Mouse (Mus musculus) hindbrain, embryonic 11.5 days (tissue): ENCODE data around the gene Scn10a. TPM values are rescaled to one million over a fixed set of nuclear protein-coding genes. Genes with fewer than 3 reads are reported as not detected.

Experiments used
- ATAC-seq: fragments of 200-750 bp; cut with Nextera tagmentation; 2 replicates; pipeline ENCODE4 v1.8.0; 2017; ENCODE audit warnings: mild to moderate bottlenecking, moderate TSS enrichment, moderate library complexity; ENCODE audit not compliant: low FRiP score
- DNase-seq: peaks from one replicate; pipeline ENCODE4 v3.0.0-alpha.2; 2015; ENCODE audit warnings: low spot score
- H3K27ac ChIP-seq: fragments of 300-500 bp; sonication (generic); 2 replicates; pipeline ENCODE4 v1.5.1; 2014; ENCODE audit warnings: mild to moderate bottlenecking, low read depth, low read length
- H3K27me3 ChIP-seq: fragments of 300-500 bp; sonication (generic); 2 replicates; pipeline ENCODE4 v1.6.1; 2014; ENCODE audit warnings: mild to moderate bottlenecking, low read length, moderate library complexity, mixed read lengths; ENCODE audit not compliant: control insufficient read depth, insufficient read depth
- H3K36me3 ChIP-seq: fragments of 300-500 bp; sonication (generic); 2 replicates; pipeline ENCODE4 v1.6.1; 2014; ENCODE audit warnings: mild to moderate bottlenecking, low read length, moderate library complexity, mixed read lengths; ENCODE audit not compliant: control insufficient read depth, insufficient read depth
- H3K4me1 ChIP-seq: fragments of 300-500 bp; sonication (generic); replicated peaks from 2 replicates; pipeline ENCODE4 v1.6.1; 2014; ENCODE audit warnings: low read length, mixed read lengths; ENCODE audit not compliant: control insufficient read depth, insufficient read depth
- H3K4me2 ChIP-seq: fragments of 300-500 bp; sonication (generic); replicated peaks from 2 replicates; pipeline ENCODE4 v1.6.1; 2014; ENCODE audit warnings: mild to moderate bottlenecking, low read depth, low read length
- H3K4me3 ChIP-seq: fragments of 300-500 bp; sonication (generic); 2 replicates; pipeline ENCODE4 v1.5.1; 2014; ENCODE audit warnings: low read depth, low read length
- H3K9ac ChIP-seq: fragments of 300-500 bp; sonication (generic); 2 replicates; pipeline ENCODE4 v1.6.1; 2014; ENCODE audit warnings: low read depth, low read length
- H3K9me3 ChIP-seq: fragments of 300-500 bp; sonication (generic); 2 replicates; pipeline ENCODE4 v1.6.1; 2016; ENCODE audit warnings: low read length; ENCODE audit not compliant: control insufficient read depth
- WGBS: fragments of 180-500 bp; shearing (Covaris S2); extraction: QIAGEN DNeasy Blood & Tissue Kit; methylation state at CpG from one replicate; pipeline ENCODE4 v1.1.7; 2014; 5-methylcytosine and 5-hydroxymethylcytosine counted together
- polyA plus RNA-seq: library from polyadenylated mRNA; unstranded; fragments of >200 nt; fragmentation: Nextera tagmentation; extraction: Ambion mirVana; gene quantifications from 2 replicates; pipeline ENCODE4 v1.2.1, GENCODE M21; 2014

Gene Scn10a
- polyA plus RNA-seq, 1 experiment from 2014 or later, result 0.26 TPM

DNA sequence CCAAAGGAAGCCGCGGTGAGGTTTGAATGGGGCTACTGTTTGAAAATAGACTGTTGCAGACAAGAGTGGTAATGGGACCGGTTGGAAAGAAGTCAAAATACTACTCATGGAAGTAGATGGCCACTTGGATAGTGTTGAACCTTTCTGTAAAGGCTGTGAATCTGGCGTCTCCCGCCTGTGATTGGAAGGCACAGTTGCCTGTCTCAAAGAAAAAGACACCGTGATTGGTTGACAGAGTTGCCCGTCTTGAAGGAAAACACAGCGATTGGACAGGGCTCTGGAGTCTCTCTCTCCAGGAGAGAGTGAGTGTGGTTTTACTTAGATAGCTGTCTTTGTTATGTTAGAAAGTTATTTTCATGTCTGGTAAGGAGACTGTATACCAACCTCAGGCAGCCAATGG is 121.8 kb downstream of the Scn10a start:
- ATAC-seq (no peak), DNase-seq (no peak)
- Histone ChIP-seq H3K9me3 (no peaks in the 10 kb centered on the region), H3K4me1 (no peaks in the 10 kb centered on the region), H3K27me3 (no peaks in the 10 kb centered on the region), H3K4me3 (no peak overlapping the region), H3K9ac (no peak overlapping the region), H3K4me2 (no peak overlapping the region), H3K36me3 (no peaks in the 10 kb centered on the region), H3K27ac (no peak overlapping the region)
- WGBS, result 71% methylated on average over 8 of the region's 8 CpGs

DNA sequence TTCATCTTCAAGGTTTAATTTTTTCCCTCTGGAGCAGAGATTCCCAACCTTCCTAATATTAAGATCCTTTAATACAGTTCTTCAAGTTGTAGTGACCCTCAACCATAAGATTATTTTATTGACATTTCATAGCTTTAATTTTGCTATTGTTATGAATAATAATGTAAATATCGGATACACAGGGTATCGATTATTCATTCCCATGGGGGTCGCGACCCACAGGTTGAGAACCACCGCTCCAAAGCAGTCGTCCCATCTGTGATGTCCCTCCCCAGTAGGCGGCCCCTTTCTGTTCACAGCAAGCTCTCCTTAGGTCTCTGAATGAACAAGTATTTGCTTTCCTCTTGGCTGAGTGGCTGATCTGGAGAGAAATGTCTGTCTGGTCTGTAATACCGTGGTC is 129.5 kb downstream of the Scn10a start:
- no peak overlapping the region for H3K27ac ChIP-seq
- H3K9ac ChIP-seq, result no peak overlapping the region
- no peaks in the 10 kb centered on the region for H3K36me3 ChIP-seq
- H3K4me2 ChIP-seq, result no peak overlapping the region
- peaks cover 2% of the 10 kb centered on the region; the same call in 1 of the 2 replicates for H3K27me3 ChIP-seq
- 90% methylated on average over 8 of the region's 8 CpGs for WGBS
- ATAC-seq, result no peak
- H3K4me1 ChIP-seq, result peaks cover 2% of the 10 kb centered on the region; the same call in 1 of the 2 replicates
- no peaks in the 10 kb centered on the region for H3K9me3 ChIP-seq
- no peak overlapping the region for H3K4me3 ChIP-seq
- no peak for DNase-seq

DNA sequence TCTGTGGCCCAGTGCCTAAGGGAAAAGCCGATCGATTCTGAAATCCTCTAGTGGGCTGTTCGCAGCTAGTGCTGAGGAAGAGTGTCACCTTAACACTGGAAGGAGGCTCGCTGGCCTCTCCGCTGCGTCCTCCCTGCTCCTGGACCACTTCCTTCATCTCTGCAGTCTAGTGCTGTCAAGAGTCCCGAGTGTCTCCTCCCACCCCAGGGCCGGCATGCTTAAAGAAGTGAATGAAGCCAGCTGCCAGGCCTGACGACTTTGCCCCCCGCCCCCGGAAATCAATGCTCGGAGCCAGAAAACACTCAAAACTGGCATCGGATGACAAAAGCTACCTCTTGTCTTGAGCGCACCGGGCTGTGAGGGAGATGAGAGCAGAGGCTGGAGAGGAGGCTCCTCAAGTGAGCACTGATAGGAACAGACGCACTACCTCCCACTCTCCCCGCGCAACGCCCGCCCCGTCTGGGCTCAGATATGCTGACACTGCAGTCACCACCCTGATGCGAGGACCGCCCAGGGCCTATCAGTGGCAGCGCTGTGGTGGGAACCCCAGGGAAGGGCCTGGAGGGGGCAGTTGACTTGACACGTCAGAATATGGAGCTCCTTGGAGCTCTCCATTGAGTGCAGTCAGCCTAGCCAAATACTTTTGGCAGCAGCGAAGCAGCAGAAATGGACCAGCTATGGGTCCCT is 130.2 kb downstream of the Scn10a start:
- WGBS, result 36% methylated on average over 26 of the region's 26 CpGs
- H3K4me2 ChIP-seq, result no peak overlapping the region; the same call in 1 of the 2 replicates

DNA sequence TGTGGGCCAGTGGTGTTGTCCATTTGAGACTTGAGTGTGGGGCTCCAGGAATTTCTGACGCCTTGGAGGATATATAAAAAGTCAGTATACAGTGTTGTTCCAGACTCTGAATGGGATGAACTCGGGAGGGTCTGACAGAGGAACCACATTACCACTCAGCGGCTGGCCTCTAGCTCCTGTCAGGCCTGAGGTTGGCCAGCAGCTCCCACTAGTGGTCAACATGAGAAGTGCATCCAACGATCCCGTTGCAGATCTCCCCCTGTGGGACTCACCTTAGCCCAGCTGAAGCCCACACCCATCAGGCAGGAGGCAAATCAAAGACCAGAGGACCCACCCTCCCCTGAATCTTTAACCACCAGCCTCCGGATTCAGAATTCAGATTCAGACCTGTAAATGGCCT is 138.5 kb downstream of the Scn10a start:
- DNase-seq, result peak; percentile 89
- ATAC-seq, result 0 out of 2 replicates have a peak, but pooled peaks have one; percentile 32
- Histone ChIP-seq H3K27ac (no peak overlapping the region), H3K9ac (no peak overlapping the region), H3K9me3 (no peaks in the 10 kb centered on the region), H3K36me3 (no peaks in the 10 kb centered on the region), H3K4me3 (no peak overlapping the region), H3K27me3 (peaks cover 51% of the 10 kb centered on the region), H3K4me1 (peaks cover 11% of the 10 kb centered on the region; the same call in 1 of the 2 replicates), H3K4me2 (no peak overlapping the region)
- WGBS, result under 1% methylated on average over 6 of the region's 6 CpGs

More for the DNA sequence above, 130.2 kb downstream of the Scn10a start:
- Histone ChIP-seq H3K4me1 (peaks cover 2% of the 10 kb centered on the region; the same call in 1 of the 2 replicates), H3K4me3 (no peak overlapping the region), H3K36me3 (no peaks in the 10 kb centered on the region), H3K9me3 (no peaks in the 10 kb centered on the region), H3K27me3 (peaks cover 2% of the 10 kb centered on the region; the same call in 1 of the 2 replicates), H3K27ac (no peak overlapping the region), H3K9ac (no peak overlapping the region)
- ATAC-seq (no peak), DNase-seq (no peak)

DNA sequence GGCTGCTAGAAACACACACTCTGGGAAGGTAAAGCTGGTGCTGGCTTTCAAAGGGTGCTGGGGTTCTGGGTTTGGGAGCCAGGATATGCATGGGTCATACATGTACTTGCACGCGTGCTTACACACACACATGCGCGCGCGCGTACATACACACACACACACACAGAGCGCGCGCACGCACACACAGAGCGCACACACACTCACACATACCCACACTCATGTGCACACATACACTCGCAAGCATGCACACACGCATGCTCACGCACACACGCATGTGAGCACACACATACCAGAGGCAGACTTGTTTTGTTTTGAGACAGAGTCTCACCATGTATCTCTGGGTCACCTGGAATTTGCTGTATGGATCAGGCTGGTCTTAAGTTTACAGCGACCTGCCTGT is 138.9 kb downstream of the Scn10a start:
- Histone ChIP-seq H3K36me3 (no peaks in the 10 kb centered on the region), H3K4me3 (no peak overlapping the region), H3K4me1 (peaks cover 11% of the 10 kb centered on the region; the same call in 1 of the 2 replicates), H3K9ac (no peak overlapping the region), H3K27ac (no peak overlapping the region), H3K27me3 (peaks cover 56% of the 10 kb centered on the region), H3K4me2 (no peak overlapping the region), H3K9me3 (no peaks in the 10 kb centered on the region)
- DNase-seq (no peak), ATAC-seq (no peak)
- WGBS, result 86% methylated on average over 17 of the region's 17 CpGs

DNA sequence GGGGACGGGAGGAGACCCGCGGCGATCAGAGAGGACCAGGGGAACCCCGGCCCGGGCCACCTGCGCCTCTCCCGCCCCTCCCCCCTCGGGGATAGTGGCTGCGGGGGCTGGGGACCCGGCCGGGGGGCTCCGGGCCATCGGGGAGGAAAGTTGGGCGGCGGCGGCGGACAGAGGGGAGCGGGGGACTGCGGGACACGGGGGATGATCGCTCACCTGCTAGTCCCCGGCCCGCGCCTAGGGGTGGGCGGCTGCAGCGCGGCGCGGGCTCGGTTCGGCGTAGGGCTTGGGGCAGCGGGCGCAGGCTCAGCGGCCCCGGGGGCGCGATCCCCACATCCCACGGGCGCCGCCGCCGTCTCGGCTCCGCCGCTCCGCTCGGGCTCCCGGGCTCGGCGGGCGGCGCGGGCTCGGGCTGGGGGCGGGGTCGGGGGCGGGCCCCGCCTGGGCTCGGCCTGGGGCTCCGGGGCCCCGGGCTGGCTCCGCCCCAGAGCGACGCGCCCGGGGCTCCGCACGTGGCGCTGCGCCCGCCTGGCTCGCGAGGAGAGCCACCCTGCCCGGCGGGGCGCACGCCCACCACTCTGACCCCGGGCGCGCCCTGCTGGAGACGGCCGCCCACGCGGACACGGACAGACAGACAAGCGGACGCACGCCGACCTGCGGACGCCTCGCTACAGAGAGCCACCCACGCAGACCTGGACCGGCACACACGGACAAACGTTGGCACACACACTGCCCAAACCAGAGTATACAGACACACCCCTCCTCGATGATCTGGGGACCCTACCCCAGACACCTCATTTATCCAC is 140.3 kb downstream of the Scn10a start, which contains the start of gene Scn5a:
Gene Scn5a, minus strand, starts transcription at position 381 of the 803 bp plus-strand sequence.
- H3K4me2 ChIP-seq, result peak within 1 kb of the TSS; percentile 86
- 0 out of 2 replicates have a peak within 1 kb of the TSS, but pooled peaks have one; percentile 16 for H3K9ac ChIP-seq
- no peak within 1 kb of the TSS for H3K27ac ChIP-seq
- DNase-seq (no peak), ATAC-seq (peak; percentile 60; the same call in 1 of the 2 replicates)
- peak within 1 kb of the TSS; percentile 47 for H3K4me3 ChIP-seq
- peaks cover 69% of the 10 kb centered on the region for H3K27me3 ChIP-seq
- 2% methylated on average over 82 of the region's 99 CpGs for WGBS
- peaks cover 11% of the 10 kb centered on the region; the same call in 1 of the 2 replicates for H3K4me1 ChIP-seq
- no peaks in the 10 kb centered on the region for H3K36me3 ChIP-seq
- H3K9me3 ChIP-seq, result no peaks in the 10 kb centered on the region

DNA sequence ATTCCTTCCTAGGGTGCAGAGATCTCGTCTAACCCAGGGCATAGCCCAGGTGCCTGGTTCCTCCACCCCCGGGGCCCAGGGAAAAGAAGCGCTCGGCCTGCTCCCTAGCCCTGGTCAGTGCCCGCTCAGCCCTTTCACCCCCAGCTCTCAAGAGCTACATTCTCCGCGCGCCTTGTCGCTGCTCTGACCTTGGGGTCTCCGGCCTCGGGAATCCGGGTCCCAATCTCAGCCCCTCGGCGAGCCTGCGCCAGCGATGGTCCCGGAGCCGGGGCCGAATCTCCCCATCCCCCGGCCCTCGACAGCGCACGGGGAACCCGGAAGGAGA is 140.8 kb downstream of the Scn10a start:
- WGBS, result 0% methylated on average over 23 of the region's 24 CpGs
- ATAC-seq, result no peak
- Histone ChIP-seq H3K9me3 (no peaks in the 10 kb centered on the region), H3K4me2 (peak overlapping the region; percentile 86), H3K27me3 (peaks cover 75% of the 10 kb centered on the region), H3K9ac (no peak overlapping the region), H3K4me1 (peaks cover 11% of the 10 kb centered on the region; the same call in 1 of the 2 replicates), H3K36me3 (no peaks in the 10 kb centered on the region), H3K27ac (no peak overlapping the region), H3K4me3 (peak overlapping the region; percentile 47)
- no peak for DNase-seq

DNA sequence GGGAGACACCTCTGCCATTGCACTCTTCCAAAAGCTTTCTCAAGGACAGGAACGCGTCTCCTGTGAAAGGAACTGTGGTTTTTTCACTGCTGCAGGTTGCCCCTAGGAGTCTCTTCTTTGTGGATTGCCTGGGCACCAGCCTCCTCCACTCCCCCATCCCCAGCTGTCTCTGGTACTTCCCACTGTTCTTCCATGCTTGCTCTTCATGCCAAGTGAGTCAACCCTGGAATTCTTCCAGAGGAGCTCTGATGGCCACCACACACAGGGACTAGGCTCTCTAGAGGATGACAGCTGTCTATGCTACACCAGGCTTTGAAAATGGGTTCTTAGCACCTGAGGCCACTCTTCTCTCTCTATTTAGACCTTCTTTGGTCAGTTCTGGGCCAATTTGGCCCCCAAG is 142.1 kb downstream of the Scn10a start:
- DNase-seq, result no peak
- no peak for ATAC-seq
- Histone ChIP-seq H3K4me1 (peaks cover 11% of the 10 kb centered on the region; the same call in 1 of the 2 replicates), H3K9me3 (no peaks in the 10 kb centered on the region), H3K27me3 (peaks cover 88% of the 10 kb centered on the region), H3K4me2 (no peak overlapping the region), H3K9ac (no peak overlapping the region), H3K4me3 (no peak overlapping the region), H3K36me3 (no peaks in the 10 kb centered on the region), H3K27ac (no peak overlapping the region)
- 94% methylated on average over 2 of the region's 2 CpGs for WGBS
